Mouse (Mus musculus) heart, adult 2 months (tissue): Measurements from ENCODE around the gene Cyp2j6. TPM values are rescaled to one million over a fixed set of nuclear protein-coding genes. Genes with fewer than 3 reads are reported as not detected.
"Not testable (repeated sequence)": the region's sequence is repeated elsewhere in the genome, so short reads cannot be mapped to it uniquely, and the experiment has no call there.

Source experiments
- DNase-seq, 2 experiments: peaks; one replicate each; pipeline ENCODE4 v3.0.0; 2021
- H3K27ac ChIP-seq: fragments of 200-600 bp; 2 replicates; pipeline ENCODE4 v1.8.1; 2022
- H3K27me3 ChIP-seq: fragments of 200-500 bp; 2 replicates; pipeline ENCODE4 v1.6.1; 2012; ENCODE audit warnings: mild to moderate bottlenecking, low read length, inconsistent platforms, mixed read lengths; ENCODE audit not compliant: control insufficient read depth, insufficient read depth
- H3K36me3 ChIP-seq: fragments of 200-500 bp; 2 replicates; pipeline ENCODE4 v1.6.1; 2012; ENCODE audit warnings: low read length, inconsistent platforms; ENCODE audit not compliant: control insufficient read depth, insufficient read depth
- H3K4me1 ChIP-seq: fragments of 200-500 bp; 2 replicates; pipeline ENCODE4 v1.6.1; 2011; ENCODE audit warnings: low read length; ENCODE audit not compliant: control insufficient read depth, insufficient read depth
- H3K4me3 ChIP-seq: fragments of 200-600 bp; 2 replicates; pipeline ENCODE4 v1.8.1; 2022
- H3K79me2 ChIP-seq: fragments of 200-500 bp; replicated peaks from 2 replicates; pipeline ENCODE4 v1.6.1; 2012; ENCODE audit warnings: mild to moderate bottlenecking, inconsistent platforms, low read length, moderate library complexity, mixed read lengths; ENCODE audit not compliant: control insufficient read depth, insufficient read depth
- H3K9ac ChIP-seq: fragments of 200-500 bp; 2 replicates; pipeline ENCODE4 v1.6.1; 2012; ENCODE audit warnings: low read depth, mild to moderate bottlenecking, control low read depth, inconsistent platforms, low read length, mixed read lengths
- CTCF ChIP-seq: fragments of 200-600 bp; IDR thresholded peaks from 2 replicates; pipeline ENCODE4 v1.8.1; 2022; ENCODE audit warnings: antibody characterized with exemption, mild to moderate bottlenecking, moderate library complexity
- EP300 ChIP-seq: fragments of 200-500 bp; IDR thresholded peaks from 2 replicates; pipeline ENCODE4 v1.6.1; 2011; ENCODE audit warnings: low read depth, low read length, control low read depth; ENCODE audit not compliant: insufficient read depth
- POLR2A ChIP-seq: fragments of 200-500 bp; IDR thresholded peaks from 2 replicates; pipeline ENCODE4 v1.6.1; 2011; ENCODE audit warnings: mild to moderate bottlenecking, low read depth, low read length, control low read depth; ENCODE audit not compliant: insufficient read depth
- WGBS: fragments of 180-500 bp; shearing (Covaris S2); methylation state at CpG from one replicate; pipeline ENCODE4 v1.1.7; 2018; 5-methylcytosine and 5-hydroxymethylcytosine counted together
- intact Hi-C: fragments of 180-260 bp; cut with DNase I; formaldehyde crosslinking; loops from one replicate; pipeline ENCODE4 v1.15.1; 2025
- long read RNA-seq: library from polyadenylated mRNA; stranded (forward); transcript quantifications from one replicate; pipeline ENCODE4 v2.0.0, GENCODE M21; 2021
- polyA plus RNA-seq: library from polyadenylated mRNA; depleted of rRNA; stranded (reverse); fragments of >200 nt; gene quantifications from 2 replicates; pipeline ENCODE4 v1.2.3, GENCODE M21; 2012; rRNA removed
- total RNA-seq, 2 experiments: library from RNA; stranded (reverse); gene quantifications; 2 replicates each; pipeline ENCODE4 v1.2.3; 2021

The Cyp2j6 gene
- total RNA-seq (1 to 10 TPM; 2.3 to 2.8 TPM), polyA plus RNA-seq (1.8 and 2.6 TPM in 2 replicates)
- long read RNA-seq, partial matches to known transcripts: 0 of 5 reads
- long read RNA-seq, other reads (novel, unspliced or antisense): 1 of 5 reads

- Histone ChIP-seq H3K79me2 (no peaks in the 10 kb centered on the region; the same call in 1 of the 2 replicates), H3K27me3 (no peaks in the 10 kb centered on the region), H3K36me3 (no peaks in the 10 kb centered on the region), H3K9ac (peak within 1 kb of the TSS; percentile 86), H3K4me1 (peaks cover 3% of the 10 kb centered on the region), H3K4me3 (peak within 1 kb of the TSS; percentile 51), H3K27ac (peak within 1 kb of the TSS; percentile 79)
- TF ChIP-seq POLR2A (peak; percentile 81), CTCF (no peak), EP300 (peak; percentile 48; the same call in 1 of the 2 replicates)
- intact Hi-C loops: no loop called here
- peak; percentile 61 to 63 for DNase-seq
- WGBS: under 1% methylated on average over 16 of the region's 16 CpGs
Observed at GRCm38 (mm10) chr4:96553133-96553819, at the start of gene Cyp2j6. TSS of gene Cyp2j6 (minus strand) at chr4:96553661.

- no peaks in the 10 kb centered on the region for H3K79me2 ChIP-seq
- 15% methylated on average over 4 of the region's 4 CpGs for WGBS
- intact Hi-C loops: loop anchor here (5.0 kb wide), 1 partner anchor 91 kb away; no protein-coding TSS in a partner anchor
- TF ChIP-seq POLR2A (no peak), CTCF (peak; percentile 37), EP300 (no peak)
- no peak overlapping the region for H3K9ac ChIP-seq
- peak overlapping the region; percentile 56; the same call in 1 of the 2 replicates for H3K4me3 ChIP-seq
- 0 out of 2 replicates have a peak, but pooled peaks cover 1% of the 10 kb centered on the region for H3K4me1 ChIP-seq
- H3K27me3 ChIP-seq: no peaks in the 10 kb centered on the region
- H3K27ac ChIP-seq: peak overlapping the region; percentile 77
- no peaks in the 10 kb centered on the region; the same call in 1 of the 2 replicates for H3K36me3 ChIP-seq
- DNase-seq: peak; percentile 76 to 81
Observed at GRCm38 (mm10) chr4:96591791-96592150, 38.3 kb upstream of the Cyp2j6 start.

- 2% methylated on average over 18 of the region's 18 CpGs for WGBS
- H3K27me3 ChIP-seq: no peaks in the 10 kb centered on the region
- intact Hi-C loops: loop anchor here (5.0 kb wide), 1 partner anchor 91 kb away; no protein-coding TSS in a partner anchor
- H3K9ac ChIP-seq: peak within 1 kb of the TSS; percentile 56
- H3K27ac ChIP-seq: peak within 1 kb of the TSS; percentile 77
- no peaks in the 10 kb centered on the region; the same call in 1 of the 2 replicates for H3K36me3 ChIP-seq
- H3K79me2 ChIP-seq: no peaks in the 10 kb centered on the region
- DNase-seq: peak; percentile 79 to 86
- TF ChIP-seq POLR2A: peak; percentile 69
- TF ChIP-seq EP300: no peak
- TF ChIP-seq CTCF: peak; percentile 20; the same call in 1 of the 2 replicates
- H3K4me3 ChIP-seq: peak within 1 kb of the TSS; percentile 56
- 0 out of 2 replicates have a peak, but pooled peaks cover 1% of the 10 kb centered on the region for H3K4me1 ChIP-seq
Observed at GRCm38 (mm10) chr4:96590911-96591790, 37.7 kb upstream of the Cyp2j6 start, which contains the start of gene Cyp2j9. TSS of gene Cyp2j9 (minus strand) at chr4:96591578.

GRCm38 (mm10) chr4:96581425-96582088 lies 28.1 kb upstream of the Cyp2j6 start:
- no peak overlapping the region for H3K27ac ChIP-seq
- H3K4me1 ChIP-seq: no peaks in the 10 kb centered on the region
- TF ChIP-seq POLR2A (no peak), CTCF (no peak), EP300 (no peak)
- H3K27me3 ChIP-seq: no peaks in the 10 kb centered on the region
- no peaks in the 10 kb centered on the region for H3K36me3 ChIP-seq
- H3K79me2 ChIP-seq: no peaks in the 10 kb centered on the region
- DNase-seq: no peak
- intact Hi-C loops: no loop called here
- no peak overlapping the region for H3K4me3 ChIP-seq
- 34% methylated on average over 1 of the region's 1 CpGs for WGBS
- H3K9ac ChIP-seq: no peak overlapping the region

GRCm38 (mm10) chr4:96580351-96580750 lies 26.9 kb upstream of the Cyp2j6 start:
- H3K4me1 ChIP-seq, intact Hi-C loops, H3K79me2 ChIP-seq, H3K27ac ChIP-seq, H3K36me3 ChIP-seq, H3K4me3 ChIP-seq, H3K27me3 ChIP-seq, H3K9ac ChIP-seq, DNase-seq: not testable (repeated sequence)
- 66% methylated on average over 6 of the region's 6 CpGs for WGBS
